Mouse (Mus musculus): ENCODE data around the gene Hgfac. TPM values are rescaled to one million over a fixed set of nuclear protein-coding genes. Genes with fewer than 3 reads are reported as not detected.
A peak's percentile ranks its signal among the peaks of the same experiment; 100 is the strongest.

The Hgfac gene
- 1 to 10 TPM; 1.1 to 1.7 TPM for total RNA-seq (2021)
- long read RNA-seq, experiment 1 = 0 reads
- long read RNA-seq, experiment 2 = 0 reads

DNA sequence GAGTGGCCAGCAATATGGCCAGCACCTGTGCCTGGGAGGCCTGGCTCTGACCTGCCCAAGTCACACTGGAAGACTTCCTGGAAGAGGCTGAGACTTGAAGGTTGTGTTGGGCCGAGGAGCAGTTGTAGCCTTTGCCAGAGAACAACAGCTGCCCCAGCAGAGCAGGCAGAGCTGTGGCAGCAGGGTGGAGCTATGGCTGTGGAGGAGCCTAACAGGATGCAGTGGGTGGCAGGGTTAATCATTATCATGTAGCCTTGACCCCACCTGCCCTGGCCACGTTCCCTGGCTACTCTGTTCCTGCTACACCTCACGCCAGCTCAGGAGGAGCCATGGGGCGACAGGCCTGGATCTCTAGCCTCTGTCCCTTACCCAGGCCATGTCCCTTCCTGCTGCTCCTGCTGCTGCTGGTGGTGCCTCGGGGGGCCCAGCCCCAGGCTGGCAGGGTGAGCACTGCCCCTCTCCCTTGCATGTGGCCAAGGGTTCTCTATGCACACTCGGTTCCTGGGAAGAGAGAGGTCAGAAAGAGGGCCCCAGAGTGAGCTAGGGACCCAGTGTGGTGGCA is at the start of gene Hgfac:
Gene Hgfac, plus strand, starts transcription at position 242 of the 562 bp plus-strand sequence.
- DNase-seq (ENCODE audit: low spot score in 2 of 2) = no peak

DNA sequence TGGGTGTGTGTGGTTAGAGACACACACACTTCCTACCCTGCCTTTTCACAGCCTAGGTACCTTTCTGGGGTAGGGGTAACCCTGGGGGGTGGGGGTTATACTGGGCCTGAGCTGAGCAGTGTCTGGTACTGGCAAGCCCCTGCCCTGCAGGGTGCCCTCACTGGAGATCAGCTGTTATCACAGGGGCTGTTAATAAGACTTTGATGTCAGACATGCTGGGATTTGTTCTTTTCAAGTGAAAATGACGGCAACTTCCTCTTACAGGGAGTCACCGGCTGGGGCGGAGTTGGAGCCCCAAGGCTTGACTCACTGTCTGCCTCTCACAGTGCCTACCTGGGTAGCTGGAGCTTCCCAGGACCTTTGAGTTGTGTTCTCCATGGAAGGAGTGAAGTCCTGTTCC is 42.6 kb upstream of the Hgfac start:
- no peak for DNase-seq (ENCODE audit: low spot score in 2 of 2)

DNA sequence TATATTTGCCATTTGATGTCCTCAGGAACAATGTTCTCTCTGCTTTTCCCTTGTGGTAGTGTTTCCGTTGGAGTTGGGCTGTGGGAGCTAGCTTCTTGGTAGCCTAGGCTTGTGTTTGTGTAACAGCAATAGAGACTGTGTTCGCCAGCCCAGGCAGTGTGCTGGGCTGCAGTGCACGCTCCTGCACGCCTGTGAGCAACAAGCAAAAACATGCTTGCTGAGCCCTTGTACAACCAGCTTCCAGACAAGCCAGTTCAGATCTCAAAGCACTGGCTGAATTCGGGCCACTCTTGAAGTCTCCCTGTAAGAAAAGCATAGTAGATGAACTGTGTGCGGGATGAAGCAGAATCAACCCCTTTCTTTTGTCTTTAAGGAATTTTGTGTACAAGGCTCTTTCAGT is 42.0 kb upstream of the Hgfac start:
- DNase-seq (ENCODE audit: low spot score in 2 of 2) = no peak

DNA sequence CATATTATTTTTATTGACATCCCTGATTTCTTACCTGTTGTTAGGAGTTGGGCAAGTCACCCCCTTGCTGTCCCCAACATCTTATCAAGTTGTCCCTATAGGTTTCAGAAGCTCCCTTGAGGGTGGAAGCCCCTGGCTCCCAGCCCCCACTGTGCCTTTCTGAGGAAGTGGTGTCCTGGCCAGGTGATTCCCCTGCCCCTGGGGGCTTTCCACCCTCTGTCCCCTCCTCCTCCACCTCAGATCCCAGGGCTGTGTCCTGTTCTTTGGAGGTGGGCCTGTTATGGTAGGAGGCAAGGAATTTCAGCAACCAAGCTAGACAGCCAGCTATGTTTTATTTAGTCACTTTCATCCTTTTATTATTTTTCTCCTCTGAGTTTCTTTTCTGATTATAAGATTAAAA is 41.0 kb upstream of the Hgfac start:
- no peak for DNase-seq (ENCODE audit: low spot score in 2 of 2)

DNA sequence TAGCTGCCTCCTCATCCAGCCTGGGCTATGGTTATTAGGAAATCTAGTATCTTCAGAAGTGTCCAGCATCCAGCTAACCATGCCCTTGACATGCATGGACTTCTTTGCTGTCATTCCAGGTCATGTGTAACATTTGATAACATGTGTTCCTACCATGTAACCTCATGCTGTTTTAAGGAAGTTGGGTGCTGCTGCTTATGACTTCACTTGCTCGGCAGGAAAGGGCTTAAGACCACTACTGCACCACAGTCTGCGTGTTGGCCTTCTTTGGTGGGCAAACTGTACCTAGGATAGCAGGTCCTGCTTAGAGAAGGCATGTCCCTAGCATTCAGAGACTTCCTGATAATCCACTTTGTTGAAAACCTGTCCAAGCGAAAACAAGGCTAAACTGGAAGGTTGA is 40.2 kb upstream of the Hgfac start:
- no peak for DNase-seq (ENCODE audit: low spot score in 2 of 2)

DNA sequence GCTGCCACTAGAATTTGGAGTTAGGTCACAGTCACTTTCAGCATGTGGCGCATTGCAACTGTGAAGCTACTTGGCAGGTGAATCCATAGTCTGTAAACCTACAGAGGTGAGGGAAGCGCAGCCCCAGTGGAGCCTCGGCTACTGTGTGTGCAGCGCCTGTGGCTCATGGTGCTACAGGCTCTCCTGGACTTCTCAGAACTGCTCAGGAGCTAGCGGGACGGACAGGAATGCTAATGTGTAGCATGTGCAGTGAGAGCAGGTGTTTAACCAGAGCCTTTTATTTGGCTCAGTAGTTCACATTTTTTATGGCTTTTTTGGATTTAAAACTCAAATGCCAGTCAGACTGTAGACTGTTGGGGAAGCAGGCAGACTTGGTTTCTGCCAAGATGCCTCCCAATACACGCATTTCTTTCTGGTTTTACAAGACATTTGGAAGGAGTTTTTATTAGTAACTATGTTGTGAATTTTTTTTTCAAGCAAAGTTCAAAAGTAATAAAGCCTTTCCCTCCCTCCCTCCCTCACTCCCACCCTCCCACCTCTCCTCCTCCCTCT is 37.6 kb upstream of the Hgfac start:
- DNase-seq (ENCODE audit: low spot score in 2 of 2) = no peak

DNA sequence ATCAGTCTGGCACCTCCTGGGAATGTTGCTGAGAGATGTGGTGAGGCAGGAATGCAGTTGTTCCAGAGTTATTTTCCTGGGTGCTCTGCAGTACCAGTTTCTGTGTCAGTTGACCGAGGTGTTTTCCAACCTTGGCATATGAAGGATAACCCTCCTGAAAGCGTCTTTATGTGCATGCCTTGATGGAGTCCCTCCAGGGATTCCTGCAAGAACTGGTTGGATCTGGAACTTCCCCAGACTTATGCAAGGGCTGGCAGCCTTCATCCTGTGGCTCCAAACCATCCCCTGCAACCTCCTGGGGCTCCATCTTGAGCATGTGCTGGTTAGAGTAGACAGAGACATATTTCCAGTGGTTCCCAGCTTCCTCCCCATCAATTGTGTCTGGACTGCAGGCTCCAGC is 36.5 kb upstream of the Hgfac start:
- no peak for DNase-seq (ENCODE audit: low spot score in 2 of 2)

DNA sequence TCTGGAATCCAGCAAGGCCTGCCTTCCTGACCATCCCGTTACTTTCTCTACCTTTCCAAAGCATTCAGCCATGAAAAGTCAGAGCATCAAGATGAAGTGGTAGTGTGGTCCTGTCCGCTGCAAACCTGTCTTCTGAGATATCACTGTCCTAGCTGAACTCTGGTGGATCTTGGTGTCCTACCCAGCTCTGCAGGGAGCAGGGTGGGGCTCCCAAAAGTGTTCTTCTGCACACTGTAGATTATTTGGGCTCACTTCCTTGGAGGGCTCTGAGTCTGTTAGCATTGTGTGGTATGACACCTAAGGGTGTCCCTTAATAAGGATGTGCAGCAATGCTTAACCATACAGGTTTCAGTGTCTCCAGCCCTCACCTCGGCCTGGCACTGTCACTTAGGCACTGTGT is 35.6 kb upstream of the Hgfac start:
- no peak for DNase-seq (ENCODE audit: low spot score in 2 of 2)

DNA sequence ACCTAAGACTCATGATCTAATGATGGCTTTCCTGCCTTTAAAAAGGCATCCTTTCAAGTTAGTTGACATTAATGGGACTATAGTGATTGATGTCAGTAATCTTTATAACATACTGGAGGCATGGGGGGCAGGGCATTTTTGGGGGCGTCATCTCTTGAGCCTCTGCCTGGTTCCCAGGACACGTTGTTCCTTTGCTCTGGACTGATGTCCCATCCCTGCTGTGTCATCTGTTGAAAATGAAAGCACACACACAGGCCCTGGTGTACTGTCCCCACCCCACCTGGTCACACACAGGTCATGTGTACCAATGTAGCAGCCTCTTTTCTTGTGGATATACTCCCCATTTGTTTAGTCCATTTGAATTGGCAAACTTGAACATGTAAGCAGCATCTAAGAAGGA is 34.7 kb upstream of the Hgfac start:
- DNase-seq (ENCODE audit: low spot score in 2 of 2) = no peak

DNA sequence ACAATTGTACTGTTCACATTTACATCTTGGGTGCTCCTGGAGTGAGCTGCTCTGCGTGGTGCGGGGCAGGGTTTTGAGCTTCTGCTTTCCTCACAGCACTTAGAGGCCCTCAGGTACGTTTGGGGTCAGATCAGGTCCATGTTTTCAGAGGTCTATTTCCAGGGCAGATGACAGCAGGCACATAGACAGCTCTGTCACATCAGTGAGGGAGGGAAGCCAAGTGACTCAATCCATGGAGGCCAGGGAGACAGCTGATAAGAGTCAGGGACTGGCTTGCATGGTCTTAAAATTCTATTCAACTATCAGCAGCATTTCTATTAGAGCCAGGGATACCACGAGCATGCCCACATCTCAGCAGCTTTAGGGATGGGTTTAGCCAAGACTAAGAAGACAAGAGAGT is 32.1 kb upstream of the Hgfac start:
- DNase-seq (ENCODE audit: low spot score in 2 of 2) = no peak

DNA sequence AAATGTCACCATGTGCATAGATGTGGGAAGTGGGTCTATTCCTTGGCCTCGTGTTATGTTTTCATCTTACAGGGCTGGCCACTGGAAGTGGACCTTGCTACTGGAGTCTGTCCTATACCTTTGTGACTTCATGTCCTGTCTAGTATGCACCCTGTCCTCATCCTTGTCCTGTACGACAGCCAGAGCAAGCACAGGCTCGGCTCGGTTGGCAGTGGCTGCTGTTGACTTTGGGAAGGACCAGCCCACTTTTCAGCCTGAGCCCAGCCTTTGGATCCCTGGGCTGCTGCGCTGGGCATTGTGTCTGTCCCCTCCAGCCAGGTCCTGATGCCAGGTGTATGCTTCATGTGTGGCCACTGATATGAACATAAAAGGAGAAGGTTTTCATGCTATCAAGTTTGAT is 30.7 kb upstream of the Hgfac start:
- DNase-seq (ENCODE audit: low spot score in 2 of 2) = no peak

DNA sequence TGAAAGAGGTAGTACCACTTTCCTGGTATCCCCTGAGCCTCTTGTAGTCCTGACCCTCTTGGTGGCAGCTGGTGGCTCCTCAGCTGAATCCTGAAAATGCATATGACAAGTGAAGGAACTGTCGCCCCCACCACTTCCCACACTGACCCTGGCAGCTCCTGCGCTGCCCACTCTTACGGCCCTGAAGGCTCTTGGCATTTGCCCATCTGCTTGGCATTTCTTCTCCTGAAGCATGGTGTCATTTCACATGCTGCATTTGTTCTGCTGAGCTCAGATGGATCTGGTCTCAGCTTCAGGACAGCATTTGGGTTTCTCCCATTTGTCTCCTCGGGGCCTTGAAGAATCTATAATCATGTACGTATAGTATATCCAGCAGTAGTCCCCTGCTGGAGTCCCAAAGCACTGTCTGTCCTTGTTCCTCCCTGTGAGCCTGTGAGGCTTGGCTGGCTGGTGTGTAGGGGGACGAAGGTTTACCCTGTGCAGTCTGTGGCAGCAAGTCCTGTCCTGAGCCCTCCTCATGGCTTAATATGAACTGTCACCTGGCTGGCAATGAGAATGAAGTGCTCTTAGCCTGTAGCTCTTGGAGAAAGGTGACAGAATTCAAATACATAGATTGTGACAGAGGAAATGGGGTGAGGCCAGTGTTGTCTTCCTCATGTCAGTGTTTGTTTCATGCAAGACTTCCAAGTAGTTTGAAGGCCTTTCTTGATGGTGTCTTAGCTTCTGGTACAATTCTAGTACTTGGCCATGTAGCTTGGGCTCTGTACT is 30.0 kb upstream of the Hgfac start:
- DNase-seq (ENCODE audit: low spot score in 2 of 2) = no peak

DNA sequence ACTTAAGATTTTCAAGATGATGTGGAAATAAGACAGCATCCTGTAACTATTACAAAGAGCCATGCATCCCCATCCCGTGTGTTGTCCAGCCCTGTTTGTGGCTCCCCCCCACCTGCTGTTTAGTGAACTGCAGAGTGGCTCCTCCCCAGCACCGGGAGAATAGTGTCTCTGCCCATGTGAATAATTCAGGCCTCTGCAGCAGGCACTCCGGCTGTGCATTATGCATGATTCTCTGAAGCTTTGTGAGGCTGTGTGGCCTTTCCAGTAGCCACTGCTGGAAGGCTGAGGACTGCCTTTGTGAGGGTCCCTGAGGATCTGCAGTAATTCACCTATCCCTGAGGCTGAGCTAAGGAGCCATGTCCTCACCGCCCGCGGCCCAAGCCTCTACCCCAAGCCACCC is 27.3 kb upstream of the Hgfac start:
- no peak for DNase-seq (ENCODE audit: low spot score in 2 of 2)

DNA sequence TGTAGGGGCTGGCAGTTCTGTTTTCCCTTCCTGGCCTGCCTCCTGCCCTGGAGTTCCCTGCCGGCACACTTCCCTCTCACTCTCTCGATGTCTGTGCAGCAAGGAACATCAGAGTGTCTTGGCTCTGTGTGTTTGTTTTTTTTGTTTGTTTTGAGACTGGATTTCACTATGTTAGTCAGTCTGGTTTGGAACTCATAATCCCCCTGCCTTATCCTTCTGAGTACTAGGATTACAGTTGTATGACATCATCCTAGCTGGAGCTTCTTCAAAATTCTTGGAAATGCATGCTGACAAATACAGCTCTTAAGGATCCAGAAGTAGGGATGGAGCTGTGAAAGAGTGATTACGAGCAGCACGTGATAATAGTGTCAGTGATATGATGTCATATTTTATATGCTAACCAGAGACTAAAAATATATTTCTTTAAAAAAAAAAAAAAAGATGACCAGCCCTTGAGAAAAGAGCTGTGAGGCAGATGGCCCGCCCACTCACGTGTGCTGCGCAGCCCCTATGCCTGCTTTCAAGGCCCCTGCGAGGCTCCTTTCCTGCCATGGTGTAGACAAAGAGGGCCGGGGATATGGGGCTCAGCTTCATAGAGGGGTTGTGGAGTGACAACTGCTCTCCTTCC is 21.5 kb upstream of the Hgfac start:
- DNase-seq (ENCODE audit: low spot score in 2 of 2) = peak; percentile 24 to 27

DNA sequence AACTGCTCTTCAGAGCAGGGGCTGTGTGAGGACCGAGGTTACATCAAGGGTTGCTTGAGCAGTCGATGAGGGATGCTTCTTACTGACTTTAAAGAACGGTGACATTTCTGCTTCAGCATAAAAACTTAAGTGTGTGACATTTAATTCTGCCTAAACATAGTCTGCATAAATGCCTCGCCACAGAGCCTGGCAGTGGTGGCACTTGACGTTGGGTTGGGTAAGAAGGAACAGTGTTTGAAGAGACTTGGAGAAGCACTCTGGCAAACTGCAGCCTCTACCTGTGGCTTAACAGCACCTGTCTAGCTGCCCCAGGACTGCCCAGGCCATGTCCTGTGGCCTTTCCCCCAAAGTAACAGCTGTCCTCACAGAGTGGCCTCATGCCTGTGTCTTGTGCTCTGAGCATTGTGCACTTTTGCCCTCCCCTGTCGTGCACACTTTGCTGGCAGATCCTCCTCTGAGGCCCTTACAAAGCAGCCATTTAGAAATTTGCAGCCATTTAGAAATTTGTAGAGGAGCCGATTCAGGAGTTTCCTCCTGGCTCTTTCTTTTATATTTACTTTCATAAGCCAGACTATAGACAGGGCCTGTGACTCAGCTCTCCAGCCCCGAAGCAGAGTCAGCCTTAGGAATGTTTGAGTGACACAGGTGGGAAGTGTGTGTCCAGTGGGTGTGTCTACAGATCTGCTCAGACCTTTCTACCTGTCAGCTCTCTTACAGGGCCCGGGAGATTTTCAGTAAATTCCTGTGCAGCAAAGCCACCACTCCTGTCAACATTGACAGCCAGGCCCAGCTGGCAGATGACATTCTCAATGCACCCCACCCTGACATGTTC is 20.7 kb upstream of the Hgfac start:
- DNase-seq (ENCODE audit: low spot score in 2 of 2) = no peak

DNA sequence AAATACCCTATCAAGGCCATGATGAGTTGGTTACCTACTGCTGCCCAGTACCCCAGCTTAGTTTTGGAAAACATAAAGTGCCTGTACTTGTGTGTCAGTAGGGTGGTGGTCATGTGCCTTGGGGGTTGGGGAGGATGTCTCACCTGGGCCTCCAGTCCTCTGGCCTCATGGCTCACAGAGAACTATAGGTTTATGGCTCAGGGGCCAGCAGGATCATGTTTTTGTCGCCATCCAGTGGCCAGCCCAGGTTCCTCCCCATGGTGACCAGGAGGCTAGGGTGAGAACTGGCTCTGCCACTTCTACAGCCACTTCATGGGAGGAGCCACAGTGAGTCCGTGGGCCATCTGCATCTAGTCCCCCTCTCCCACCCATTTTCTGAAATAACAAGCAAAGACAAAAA is 16.3 kb upstream of the Hgfac start:
- peak; percentile 47 to 56 for DNase-seq (ENCODE audit: low spot score in 2 of 2)

DNA sequence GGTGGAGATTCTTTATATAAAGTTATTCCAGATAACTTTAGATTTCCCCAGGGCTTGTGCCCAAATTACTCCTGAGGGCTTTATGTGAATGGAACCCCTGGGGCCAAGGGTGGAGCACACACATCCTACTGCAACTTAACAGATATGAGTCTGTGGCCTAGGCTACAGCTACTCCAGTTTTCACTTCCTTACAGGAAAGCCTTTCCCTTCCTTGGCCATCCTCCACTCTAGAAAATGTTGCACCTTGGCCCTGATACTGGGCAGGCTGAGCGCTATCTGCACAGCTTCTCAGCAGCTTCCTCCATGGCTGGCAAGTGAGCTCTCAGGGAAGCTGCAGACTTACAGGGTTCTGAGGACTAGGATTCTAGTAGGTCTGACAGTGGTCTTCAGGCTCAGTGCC is 12.0 kb upstream of the Hgfac start:
- no peak for DNase-seq (ENCODE audit: low spot score in 2 of 2)

DNA sequence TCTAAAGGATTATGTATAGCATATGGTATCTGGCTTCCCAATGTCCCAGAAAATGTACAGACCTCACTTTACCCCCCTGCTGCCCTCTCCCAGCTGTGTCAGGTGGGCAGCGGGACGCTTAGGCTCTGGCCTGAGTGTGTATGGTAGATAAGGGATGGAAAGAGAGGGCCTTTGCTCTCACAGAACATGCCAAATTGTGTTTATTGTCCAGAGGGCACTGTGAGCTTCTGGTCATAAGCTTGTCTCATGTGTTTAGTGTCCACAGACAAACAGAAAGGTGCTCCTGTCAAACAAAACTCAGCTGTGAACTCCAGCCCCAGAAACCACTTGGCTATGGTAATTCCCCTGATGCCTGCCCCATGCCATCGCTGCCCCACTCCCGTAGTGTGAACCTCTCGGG is 11.6 kb upstream of the Hgfac start:
- DNase-seq (ENCODE audit: low spot score in 2 of 2) = no peak

DNA sequence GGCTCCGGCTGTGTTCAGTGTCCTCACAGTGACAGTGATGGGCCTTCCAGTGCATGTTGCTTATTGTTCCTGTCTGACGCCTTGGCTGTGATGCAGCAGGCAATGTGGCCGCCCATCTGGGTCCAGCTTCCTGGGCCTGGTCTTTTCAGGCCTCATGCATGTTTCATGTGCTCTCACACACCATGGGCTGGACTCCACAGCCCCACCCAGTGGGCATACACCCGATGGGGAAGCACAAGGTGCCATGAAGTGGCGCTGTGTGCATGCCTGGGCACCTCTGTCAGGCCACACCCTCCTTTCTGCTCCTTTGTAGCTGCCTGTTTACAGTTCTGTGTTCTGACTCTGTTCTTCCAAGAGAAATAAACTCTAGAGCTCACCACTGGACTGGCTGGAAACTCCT is 8.2 kb upstream of the Hgfac start:
- no peak for DNase-seq (ENCODE audit: low spot score in 2 of 2)

DNA sequence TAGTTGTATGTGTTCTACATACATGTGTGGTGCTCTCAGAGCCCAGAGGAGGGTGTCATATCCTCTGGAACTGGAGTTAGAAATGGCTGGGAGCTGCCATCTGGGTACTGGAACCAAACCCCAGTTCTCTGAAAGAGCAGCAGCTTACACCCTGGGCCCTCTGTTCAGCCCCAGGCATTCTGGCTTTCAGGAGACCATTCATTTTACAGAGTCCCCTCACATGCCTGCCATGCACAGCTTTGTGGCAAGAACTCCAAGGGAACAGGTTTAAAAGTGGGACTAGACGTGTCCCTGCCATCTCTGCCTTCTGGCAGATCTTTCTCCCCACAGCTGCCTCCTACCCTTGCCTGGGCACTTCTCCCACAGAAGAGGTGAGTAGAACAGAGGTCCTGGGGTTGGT is 7.7 kb upstream of the Hgfac start:
- no peak for DNase-seq (ENCODE audit: low spot score in 2 of 2)

DNA sequence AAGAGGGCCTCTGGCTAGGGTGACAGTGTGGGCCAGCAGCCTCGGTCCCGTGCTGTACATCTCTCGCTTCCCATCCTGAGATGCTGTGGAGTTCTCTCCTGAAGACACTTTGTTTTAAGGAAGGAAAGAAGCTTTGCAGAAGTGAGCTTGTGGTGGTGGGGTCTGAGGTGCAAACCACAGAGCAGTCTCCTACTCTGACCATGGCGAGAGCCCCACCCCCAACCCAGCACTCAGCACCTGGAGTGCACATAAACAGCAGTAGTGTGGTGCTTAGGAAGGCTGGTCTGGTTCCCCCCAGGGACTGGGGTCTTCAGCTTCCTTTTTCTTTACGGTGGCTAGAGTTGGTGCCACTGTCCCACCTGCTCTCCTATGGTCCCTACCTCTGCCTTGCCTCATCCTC is 6.2 kb upstream of the Hgfac start:
- no peak for DNase-seq (ENCODE audit: low spot score in 2 of 2)

DNA sequence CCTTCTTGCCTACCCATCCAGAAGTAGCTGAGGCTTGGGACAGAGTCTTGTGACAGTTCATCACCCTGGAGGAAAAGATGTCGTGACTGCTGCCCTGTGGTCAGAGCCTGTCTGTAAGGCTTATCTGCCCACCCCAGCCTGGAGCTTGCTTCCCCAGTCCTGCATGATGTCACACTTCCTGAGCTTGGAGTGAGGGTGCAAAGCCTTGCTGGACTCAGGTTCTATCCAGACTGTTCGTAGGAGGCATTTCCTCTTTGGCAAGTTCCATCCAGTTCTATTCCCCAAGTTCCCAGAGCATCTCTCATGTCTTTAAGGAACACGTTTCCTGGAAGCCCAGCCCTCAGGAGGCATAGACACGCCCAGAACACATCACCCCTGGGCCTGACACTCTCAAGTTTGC is 5.5 kb upstream of the Hgfac start:
- DNase-seq (ENCODE audit: low spot score in 2 of 2) = no peak
